Mouse (Mus musculus) hindbrain, embryonic 14.5 days (tissue): ENCODE measurements at regions not wholly inside any gene's neighbourhood (a gene's known extent, or its start where the extent isn't known, plus 50 kb on each side); places are given as distances from the start of the nearest gene placed in this dataset.

Experiments used
- ATAC-seq: fragments of 200-750 bp; cut with Nextera tagmentation; 2 replicates; pipeline ENCODE4 v1.8.0; 2017; ENCODE audit warnings: moderate number of reproducible peaks, mild to moderate bottlenecking, moderate TSS enrichment, moderate library complexity; ENCODE audit not compliant: low FRiP score
- DNase-seq: peaks from one replicate; pipeline ENCODE4 v3.0.0-alpha.2; 2015; ENCODE audit warnings: low spot score
- H3K27ac ChIP-seq: fragments of 300-500 bp; sonication (generic); 2 replicates; pipeline ENCODE4 v1.5.1; 2014; ENCODE audit warnings: mild to moderate bottlenecking, moderate library complexity
- H3K27me3 ChIP-seq: fragments of 300-500 bp; sonication (generic); 2 replicates; pipeline ENCODE4 v1.6.1; 2014; ENCODE audit warnings: mild to moderate bottlenecking, low read length, mixed read lengths; ENCODE audit not compliant: control insufficient read depth, insufficient read depth
- H3K36me3 ChIP-seq: fragments of 300-500 bp; sonication (generic); replicated peaks from 2 replicates; pipeline ENCODE4 v1.6.1; 2014; ENCODE audit not compliant: control insufficient read depth, insufficient read depth
- H3K4me1 ChIP-seq: fragments of 300-500 bp; sonication (generic); replicated peaks from 2 replicates; pipeline ENCODE4 v1.6.1; 2014; ENCODE audit warnings: antibody characterized with exemption, low read length, mixed read lengths; ENCODE audit not compliant: control insufficient read depth, insufficient read depth
- H3K4me2 ChIP-seq: fragments of 300-500 bp; sonication (generic); replicated peaks from 2 replicates; pipeline ENCODE4 v1.6.1; 2014; ENCODE audit warnings: mild to moderate bottlenecking, moderate library complexity
- H3K4me3 ChIP-seq: fragments of 300-500 bp; sonication (generic); replicated peaks from 2 replicates; pipeline ENCODE4 v1.5.1; 2014; ENCODE audit warnings: mild to moderate bottlenecking, low read length
- H3K9ac ChIP-seq: fragments of 300-500 bp; sonication (generic); 2 replicates; pipeline ENCODE4 v1.6.1; 2014
- H3K9me3 ChIP-seq: fragments of 300-500 bp; sonication (generic); 2 replicates; pipeline ENCODE4 v1.6.1; 2016; ENCODE audit warnings: low read length; ENCODE audit not compliant: control insufficient read depth
- WGBS: fragments of 180-500 bp; shearing (Covaris S2); extraction: QIAGEN DNeasy Blood & Tissue Kit; methylation state at CpG from one replicate; pipeline ENCODE4 v1.1.7; 2014; 5-methylcytosine and 5-hydroxymethylcytosine counted together

DNA sequence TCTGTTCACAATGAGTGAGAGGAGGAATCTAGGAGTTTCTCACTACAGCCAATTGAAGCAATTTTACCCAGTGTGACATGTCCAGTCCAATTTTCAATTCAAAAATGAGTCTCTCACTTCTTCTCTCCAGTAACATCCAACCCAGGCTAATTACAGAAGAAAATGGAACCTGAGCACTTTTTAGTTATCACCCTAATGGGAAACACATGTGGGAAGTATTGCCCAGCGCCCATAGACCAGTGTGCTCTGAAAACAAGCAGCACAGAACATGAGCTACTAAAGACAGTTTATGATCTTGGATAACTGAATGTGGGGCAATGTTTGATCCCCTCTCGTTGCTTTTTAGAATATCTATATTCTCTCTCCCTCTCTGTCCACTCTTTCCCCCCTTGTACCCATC is 70.5 kb upstream of the Efemp1 start:
- Histone ChIP-seq H3K4me3 (no peak overlapping the region), H3K9me3 (no peaks in the 10 kb centered on the region), H3K36me3 (no peaks in the 10 kb centered on the region), H3K27ac (no peak overlapping the region), H3K4me2 (no peak overlapping the region), H3K9ac (no peak overlapping the region), H3K27me3 (no peaks in the 10 kb centered on the region), H3K4me1 (no peaks in the 10 kb centered on the region)
- DNase-seq (no peak), ATAC-seq (no peak)
- WGBS: 73% methylated on average over 2 of the region's 2 CpGs

DNA sequence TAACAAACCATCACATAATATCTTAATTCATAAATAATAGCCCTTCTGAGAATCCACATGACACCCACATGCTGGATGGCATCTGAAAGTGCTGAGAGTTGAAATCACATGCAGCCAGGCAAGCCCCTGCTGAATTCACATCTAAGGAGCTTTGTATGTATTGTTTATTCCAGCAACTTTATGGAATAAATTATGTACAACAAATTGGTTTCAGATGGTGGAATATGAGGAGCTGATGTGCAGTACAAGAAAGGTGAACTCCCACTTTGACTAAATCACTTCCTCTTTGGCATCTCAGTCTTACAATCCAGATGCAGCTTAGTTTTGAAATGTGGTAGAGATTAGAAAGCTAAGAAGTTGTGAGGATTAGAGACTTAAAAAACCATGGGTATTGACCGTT is 82.2 kb upstream of the Efemp1 start:
- Histone ChIP-seq H3K4me3 (no peak overlapping the region), H3K4me1 (no peaks in the 10 kb centered on the region), H3K4me2 (no peak overlapping the region), H3K27me3 (no peaks in the 10 kb centered on the region), H3K9me3 (no peaks in the 10 kb centered on the region), H3K9ac (no peak overlapping the region), H3K36me3 (no peaks in the 10 kb centered on the region), H3K27ac (no peak overlapping the region)
- DNase-seq (no peak), ATAC-seq (no peak)
- WGBS: 75% methylated on average over 1 of the region's 1 CpGs

DNA sequence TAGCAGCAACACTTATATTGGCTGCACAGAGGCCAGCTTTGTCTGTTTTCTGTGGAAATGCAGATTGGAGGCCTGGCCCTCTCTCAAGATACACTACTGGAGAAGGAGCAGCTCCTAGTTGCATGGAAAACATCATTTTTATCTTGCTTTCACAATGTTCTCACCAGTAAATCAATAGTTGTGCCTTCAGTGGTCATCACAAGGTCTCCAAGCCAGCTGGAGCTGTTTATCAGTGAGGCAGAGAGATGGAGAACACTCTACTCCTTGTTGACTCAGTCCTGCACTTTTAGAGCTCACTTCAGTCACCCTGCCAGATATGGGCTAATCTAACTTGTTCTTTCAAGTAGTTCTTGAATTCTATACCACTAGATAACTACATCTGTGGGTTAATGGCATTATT is 92.3 kb upstream of the Efemp1 start:
- Histone ChIP-seq H3K9ac (no peak overlapping the region), H3K36me3 (no peaks in the 10 kb centered on the region), H3K9me3 (no peaks in the 10 kb centered on the region), H3K4me2 (no peak overlapping the region), H3K4me1 (no peaks in the 10 kb centered on the region), H3K27me3 (no peaks in the 10 kb centered on the region), H3K27ac (no peak overlapping the region), H3K4me3 (no peak overlapping the region)
- DNase-seq (no peak), ATAC-seq (no peak)

DNA sequence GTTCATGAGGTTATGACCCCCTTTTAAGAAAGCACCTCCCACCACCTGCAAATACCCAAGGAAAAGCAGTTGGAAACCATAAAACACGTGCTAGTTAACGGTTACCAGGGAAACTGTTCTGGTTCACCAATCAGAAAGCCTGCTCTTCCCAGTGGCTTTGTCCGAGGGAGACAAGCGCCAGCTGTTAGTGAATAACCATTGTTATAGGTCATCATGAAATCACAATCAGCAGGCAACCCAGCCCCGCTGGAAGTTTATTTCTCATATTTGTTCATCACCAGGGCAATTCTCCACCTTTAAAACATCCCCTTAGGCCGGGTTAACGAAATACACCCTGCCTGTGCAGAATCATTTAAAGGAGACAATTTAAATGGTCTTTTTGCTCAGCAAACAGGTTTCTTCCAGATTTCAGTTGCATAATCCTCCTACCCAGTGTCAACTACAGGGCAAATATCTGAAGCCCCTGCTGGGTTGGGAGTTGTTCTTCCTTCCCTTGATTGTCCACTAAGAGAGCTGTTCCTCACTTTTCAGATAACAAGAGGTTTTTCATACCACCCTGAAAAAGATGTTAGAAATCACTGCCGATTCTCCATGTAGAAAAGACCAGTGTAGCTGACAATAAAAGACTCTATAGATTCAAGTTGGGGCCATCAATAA is 117.9 kb upstream of the Efemp1 start:
- H3K36me3 ChIP-seq: no peaks in the 10 kb centered on the region
- H3K9ac ChIP-seq: peak overlapping the region; percentile 40
- H3K4me1 ChIP-seq: peaks cover 13% of the 10 kb centered on the region
- H3K27ac ChIP-seq: peak overlapping the region; percentile 80
- peak overlapping the region; percentile 14 for H3K4me3 ChIP-seq
- peaks cover 15% of the 10 kb centered on the region; the same call in 1 of the 2 replicates for H3K27me3 ChIP-seq
- H3K9me3 ChIP-seq: no peaks in the 10 kb centered on the region
- ATAC-seq (peak; percentile 95), DNase-seq (peak; percentile 73)
- under 1% methylated on average over 8 of the region's 8 CpGs for WGBS
- H3K4me2 ChIP-seq: peak overlapping the region; percentile 47

DNA sequence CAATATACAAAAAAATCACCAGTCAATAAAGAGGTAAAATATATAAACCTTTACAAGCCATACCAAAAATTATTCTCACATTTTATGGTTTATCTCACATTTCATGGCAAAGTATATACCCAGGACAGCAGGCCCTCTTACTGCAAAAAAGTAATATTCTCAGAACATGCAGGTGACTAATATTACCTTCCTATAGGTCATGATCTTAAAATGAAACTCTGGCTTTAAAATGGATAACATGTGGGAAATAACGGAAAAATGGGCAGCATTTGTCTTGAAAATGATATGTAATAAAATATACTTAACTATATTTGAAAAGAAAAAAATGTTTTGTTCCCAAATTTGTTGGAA is 118.4 kb upstream of the Efemp1 start:
- no peaks in the 10 kb centered on the region for H3K9me3 ChIP-seq
- no peaks in the 10 kb centered on the region for H3K36me3 ChIP-seq
- no peak overlapping the region for H3K9ac ChIP-seq
- H3K27ac ChIP-seq: 0 out of 2 replicates have a peak overlapping the region, but pooled peaks have one; percentile 80
- peaks cover 13% of the 10 kb centered on the region for H3K4me1 ChIP-seq
- DNase-seq (no peak), ATAC-seq (no peak)
- peak overlapping the region; percentile 47 for H3K4me2 ChIP-seq
- no peak overlapping the region for H3K4me3 ChIP-seq
- H3K27me3 ChIP-seq: peaks cover 15% of the 10 kb centered on the region; the same call in 1 of the 2 replicates
- whole genome bisulfite sequencing: 22% methylated on average over 1 of the region's 1 CpGs

DNA sequence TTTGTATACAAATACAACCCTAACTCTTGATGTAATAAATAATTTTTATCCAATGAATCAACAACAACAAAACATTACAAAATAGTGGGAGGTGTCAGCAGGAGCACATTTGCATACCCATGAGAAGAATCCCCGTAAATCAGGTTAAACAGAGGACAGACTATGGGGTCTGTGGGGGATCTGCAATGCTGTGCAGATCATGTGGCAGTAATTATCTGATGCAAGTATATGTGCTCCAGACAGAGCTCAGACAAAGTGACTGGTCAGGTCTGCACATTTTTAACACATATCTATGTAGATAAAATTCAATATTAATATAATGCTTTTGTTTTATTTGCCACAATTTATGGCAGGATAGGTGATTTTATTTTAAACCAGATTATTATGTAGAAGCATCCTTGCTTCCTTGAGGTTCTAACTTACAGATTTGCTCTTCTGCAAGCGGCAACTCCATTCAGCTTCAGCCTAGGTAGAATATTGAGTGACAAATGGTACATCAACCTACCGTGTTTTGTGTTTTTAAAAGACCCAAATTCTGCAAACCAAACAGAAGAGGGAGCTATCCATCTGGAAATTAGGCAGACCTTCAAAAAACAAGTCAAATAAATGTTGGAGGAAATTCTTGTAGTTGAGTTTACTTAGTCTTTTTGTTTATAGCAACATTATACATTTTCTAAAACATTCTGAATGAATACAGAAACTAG is 119.0 kb upstream of the Efemp1 start:
- no peaks in the 10 kb centered on the region for H3K36me3 ChIP-seq
- peak; percentile 35 for DNase-seq

DNA sequence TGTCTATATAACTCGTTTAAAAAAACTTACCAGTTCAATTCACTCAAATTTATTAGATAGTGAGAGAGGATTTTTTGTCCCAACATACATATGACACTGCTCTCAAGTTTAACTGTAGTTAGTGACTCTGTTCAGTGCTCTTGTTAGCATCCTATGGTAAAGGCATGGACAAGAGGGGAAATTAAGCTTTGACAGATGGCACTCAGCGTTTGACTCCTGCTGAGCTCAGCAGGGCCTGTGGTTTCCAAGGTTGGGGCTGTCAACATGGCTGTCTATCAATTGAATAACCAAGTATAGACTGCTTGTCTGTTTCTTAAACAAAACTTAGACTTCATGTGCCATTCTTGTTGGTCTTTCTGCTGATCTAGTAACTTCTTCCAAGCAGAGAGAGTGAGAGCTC is 122.9 kb upstream of the Efemp1 start:
- Histone ChIP-seq H3K9me3 (no peaks in the 10 kb centered on the region), H3K4me1 (peaks cover 10% of the 10 kb centered on the region), H3K36me3 (no peaks in the 10 kb centered on the region), H3K9ac (no peak overlapping the region), H3K27ac (no peak overlapping the region), H3K4me2 (no peak overlapping the region), H3K4me3 (no peak overlapping the region), H3K27me3 (peaks cover 15% of the 10 kb centered on the region; the same call in 1 of the 2 replicates)
- ATAC-seq (no peak), DNase-seq (no peak)
- WGBS: 48% methylated on average over 2 of the region's 2 CpGs

More for the DNA sequence above, 119.0 kb upstream of the Efemp1 start:
- no peak overlapping the region; the same call in 1 of the 2 replicates for H3K27ac ChIP-seq
- H3K4me2 ChIP-seq: no peak overlapping the region
- no peak overlapping the region for H3K9ac ChIP-seq
- peaks cover 15% of the 10 kb centered on the region; the same call in 1 of the 2 replicates for H3K27me3 ChIP-seq
- peaks cover 13% of the 10 kb centered on the region for H3K4me1 ChIP-seq
- no peak overlapping the region for H3K4me3 ChIP-seq
- no peaks in the 10 kb centered on the region for H3K9me3 ChIP-seq
- ATAC-seq: no peak
- 22% methylated on average over 3 of the region's 3 CpGs for WGBS

DNA sequence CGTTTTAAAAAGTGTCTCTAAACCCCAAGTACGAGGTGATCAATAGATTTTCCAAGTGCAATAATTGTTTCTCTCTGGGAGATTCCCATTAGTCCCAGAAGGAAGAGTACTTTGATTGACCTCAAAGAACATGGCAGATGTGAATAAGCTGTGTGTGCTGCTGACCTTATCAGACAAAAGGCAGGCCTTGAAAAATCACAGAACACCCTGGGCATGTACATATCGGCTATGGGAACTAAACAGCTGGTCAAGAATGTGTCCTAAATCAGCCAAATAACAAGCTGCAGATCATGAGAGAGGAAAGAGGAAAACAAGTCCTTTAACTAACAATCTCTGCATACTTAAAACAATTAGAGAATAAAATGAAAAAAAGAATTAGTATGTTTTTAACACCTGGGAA is 125.4 kb upstream of the Ccdc85a start:
- 74% methylated on average over 3 of the region's 3 CpGs for WGBS
- H3K9ac ChIP-seq: no peak overlapping the region

DNA sequence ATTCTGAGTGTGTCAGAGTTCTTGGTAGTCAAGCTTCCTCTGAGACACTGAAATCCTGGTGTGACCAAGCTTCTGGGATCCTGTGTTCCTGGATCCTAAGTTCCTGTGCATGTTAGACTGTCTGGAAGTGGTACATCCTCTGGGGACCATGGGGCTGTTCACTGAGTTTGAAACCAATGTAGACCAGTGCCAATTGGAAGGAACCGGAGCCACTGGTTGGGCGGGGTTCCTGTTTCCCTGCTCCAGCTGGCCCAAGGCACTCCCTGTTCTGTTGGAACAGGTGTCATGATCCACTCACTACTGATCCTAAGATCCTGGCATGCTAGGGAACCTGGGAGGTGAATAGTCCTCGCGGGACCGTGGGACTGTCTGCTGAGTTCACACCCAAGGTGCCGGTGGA is 124.3 kb upstream of the Ccdc85a start:
- ATAC-seq (no peak), DNase-seq (no peak)
- H3K4me1 ChIP-seq: no peaks in the 10 kb centered on the region
- H3K9me3 ChIP-seq: no peaks in the 10 kb centered on the region
- no peak overlapping the region for H3K4me3 ChIP-seq
- H3K4me2 ChIP-seq: no peak overlapping the region
- H3K27ac ChIP-seq: no peak overlapping the region
- no peak overlapping the region for H3K9ac ChIP-seq
- H3K36me3 ChIP-seq: no peaks in the 10 kb centered on the region
- WGBS: 98% methylated on average over 6 of the region's 6 CpGs
- no peaks in the 10 kb centered on the region for H3K27me3 ChIP-seq

More for the DNA sequence above, 125.4 kb upstream of the Ccdc85a start:
- Histone ChIP-seq H3K27ac (no peak overlapping the region), H3K4me3 (no peak overlapping the region), H3K4me2 (no peak overlapping the region), H3K9me3 (no peaks in the 10 kb centered on the region), H3K27me3 (no peaks in the 10 kb centered on the region), H3K4me1 (no peaks in the 10 kb centered on the region), H3K36me3 (no peaks in the 10 kb centered on the region)
- ATAC-seq (no peak), DNase-seq (no peak)
